Mouse (Mus musculus) heart, adult 2 months (tissue): ENCODE data around the gene Fgfr2. TPM values are rescaled to one million over a fixed set of nuclear protein-coding genes. Genes with fewer than 3 reads are reported as not detected.

Experiments used
- DNase-seq, 2 experiments: peaks; one replicate each; pipeline ENCODE4 v3.0.0; 2021
- H3K27ac ChIP-seq: fragments of 200-600 bp; 2 replicates; pipeline ENCODE4 v1.8.1; 2022
- H3K27me3 ChIP-seq: fragments of 200-500 bp; 2 replicates; pipeline ENCODE4 v1.6.1; 2012; ENCODE audit warnings: mild to moderate bottlenecking, low read length, inconsistent platforms, mixed read lengths; ENCODE audit not compliant: control insufficient read depth, insufficient read depth
- H3K36me3 ChIP-seq: fragments of 200-500 bp; 2 replicates; pipeline ENCODE4 v1.6.1; 2012; ENCODE audit warnings: low read length, inconsistent platforms; ENCODE audit not compliant: control insufficient read depth, insufficient read depth
- H3K4me1 ChIP-seq: fragments of 200-500 bp; 2 replicates; pipeline ENCODE4 v1.6.1; 2011; ENCODE audit warnings: low read length; ENCODE audit not compliant: control insufficient read depth, insufficient read depth
- H3K4me3 ChIP-seq: fragments of 200-600 bp; 2 replicates; pipeline ENCODE4 v1.8.1; 2022
- H3K79me2 ChIP-seq: fragments of 200-500 bp; replicated peaks from 2 replicates; pipeline ENCODE4 v1.6.1; 2012; ENCODE audit warnings: mild to moderate bottlenecking, inconsistent platforms, low read length, moderate library complexity, mixed read lengths; ENCODE audit not compliant: control insufficient read depth, insufficient read depth
- H3K9ac ChIP-seq: fragments of 200-500 bp; 2 replicates; pipeline ENCODE4 v1.6.1; 2012; ENCODE audit warnings: low read depth, mild to moderate bottlenecking, control low read depth, inconsistent platforms, low read length, mixed read lengths
- CTCF ChIP-seq: fragments of 200-600 bp; IDR thresholded peaks from 2 replicates; pipeline ENCODE4 v1.8.1; 2022; ENCODE audit warnings: antibody characterized with exemption, mild to moderate bottlenecking, moderate library complexity
- EP300 ChIP-seq: fragments of 200-500 bp; IDR thresholded peaks from 2 replicates; pipeline ENCODE4 v1.6.1; 2011; ENCODE audit warnings: low read depth, low read length, control low read depth; ENCODE audit not compliant: insufficient read depth
- POLR2A ChIP-seq: fragments of 200-500 bp; IDR thresholded peaks from 2 replicates; pipeline ENCODE4 v1.6.1; 2011; ENCODE audit warnings: mild to moderate bottlenecking, low read depth, low read length, control low read depth; ENCODE audit not compliant: insufficient read depth
- WGBS: fragments of 180-500 bp; shearing (Covaris S2); methylation state at CpG from one replicate; pipeline ENCODE4 v1.1.7; 2018; 5-methylcytosine and 5-hydroxymethylcytosine counted together
- intact Hi-C: fragments of 180-260 bp; cut with DNase I; formaldehyde crosslinking; loops from one replicate; pipeline ENCODE4 v1.15.1; 2025
- polyA plus RNA-seq: library from polyadenylated mRNA; depleted of rRNA; stranded (reverse); fragments of >200 nt; gene quantifications from 2 replicates; pipeline ENCODE4 v1.2.3, GENCODE M21; 2012
- total RNA-seq, 2 experiments: library from RNA; stranded (reverse); gene quantifications; 2 replicates each; pipeline ENCODE4 v1.2.3; 2021

The Fgfr2 gene
- total and polyA plus RNA-seq, 3 experiments = 1.1 to 2.0 (median 1.3) TPM

GRCm38 (mm10) chr7:132699639-132700038 is 423.5 kb downstream of the Fgfr2 start:
- Histone ChIP-seq H3K9ac (no peak overlapping the region), H3K4me1 (peaks cover 12% of the 10 kb centered on the region), H3K27me3 (no peaks in the 10 kb centered on the region), H3K36me3 (no peaks in the 10 kb centered on the region), H3K27ac (peak overlapping the region; percentile 9; the same call in 1 of the 2 replicates), H3K4me3 (no peak overlapping the region), H3K79me2 (no peaks in the 10 kb centered on the region)
- no peak for DNase-seq
- no peak for TF ChIP-seq POLR2A
- intact Hi-C loops = no loop called here

GRCm38 (mm10) chr7:132699165-132699564 is 424.0 kb downstream of the Fgfr2 start:
- no peak overlapping the region for H3K9ac ChIP-seq
- H3K4me3 ChIP-seq = no peak overlapping the region
- intact Hi-C loops = no loop called here
- H3K4me1 ChIP-seq = peaks cover 9% of the 10 kb centered on the region
- no peak for DNase-seq
- H3K27ac ChIP-seq = no peak overlapping the region
- 75% methylated on average over 4 of the region's 4 CpGs for whole genome bisulfite sequencing
- TF ChIP-seq EP300 (no peak), CTCF (no peak), POLR2A (no peak)
- no peaks in the 10 kb centered on the region for H3K27me3 ChIP-seq
- H3K79me2 ChIP-seq = no peaks in the 10 kb centered on the region
- H3K36me3 ChIP-seq = no peaks in the 10 kb centered on the region

DNA sequence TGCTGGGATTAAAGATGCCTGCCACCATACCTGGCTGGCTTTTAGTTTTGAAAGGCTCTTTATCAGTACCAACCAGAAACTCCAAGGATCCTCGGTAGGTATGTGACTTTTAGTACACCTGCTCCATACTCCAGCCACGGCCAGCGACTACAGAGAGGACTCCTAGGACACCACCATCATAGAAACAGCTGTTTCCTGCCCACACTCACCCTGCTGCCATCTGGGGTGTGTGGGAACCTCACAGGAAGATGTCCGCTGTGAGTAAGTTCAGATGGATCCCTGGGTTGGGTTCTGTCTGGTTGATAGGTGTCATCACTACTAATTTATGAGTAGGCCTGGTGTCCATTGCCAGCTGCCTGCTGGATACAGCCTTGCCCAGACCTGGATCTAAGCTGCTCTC is 424.4 kb downstream of the Fgfr2 start:
- intact Hi-C loops = no loop called here
- 61% methylated on average over 4 of the region's 4 CpGs for WGBS
- DNase-seq = no peak
- peaks cover 6% of the 10 kb centered on the region for H3K4me1 ChIP-seq
- no peaks in the 10 kb centered on the region for H3K36me3 ChIP-seq
- no peak overlapping the region for H3K27ac ChIP-seq
- no peak overlapping the region for H3K9ac ChIP-seq
- H3K79me2 ChIP-seq = no peaks in the 10 kb centered on the region
- H3K27me3 ChIP-seq = no peaks in the 10 kb centered on the region
- H3K4me3 ChIP-seq = no peak overlapping the region
- no peak for TF ChIP-seq POLR2A
- TF ChIP-seq EP300 = no peak
- TF ChIP-seq CTCF = no peak

DNA sequence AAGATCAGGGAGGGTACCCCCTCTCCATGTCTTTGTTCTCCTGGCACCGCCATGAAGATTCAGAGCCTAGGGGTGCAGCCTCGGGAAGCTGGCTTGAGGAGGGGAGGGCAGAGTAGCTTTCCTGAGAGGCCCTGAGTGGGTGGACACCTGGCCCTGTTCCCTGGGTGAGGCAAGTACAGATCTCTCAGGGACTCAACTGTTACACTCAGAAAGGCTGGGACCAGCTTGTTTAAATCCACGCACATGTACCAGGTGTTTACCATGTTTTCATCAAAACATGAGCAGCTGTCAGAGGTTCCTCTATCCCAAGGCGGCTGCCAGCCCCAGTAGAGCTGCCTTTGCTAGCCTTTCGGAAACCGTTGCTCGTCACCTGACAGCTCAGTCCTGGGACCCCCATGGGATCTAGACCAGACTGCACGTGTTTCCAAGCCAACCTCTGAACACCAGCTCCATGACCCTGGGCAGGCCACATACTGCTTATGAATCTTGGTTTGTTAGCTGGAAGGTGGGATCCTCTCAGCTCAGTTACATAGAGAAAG is 425.8 kb downstream of the Fgfr2 start:
- H3K4me3 ChIP-seq = no peak overlapping the region
- WGBS = 85% methylated on average over 8 of the region's 8 CpGs

GRCm38 (mm10) chr7:132693561-132693960 is 429.6 kb downstream of the Fgfr2 start:
- H3K4me1 ChIP-seq = peaks cover 13% of the 10 kb centered on the region
- no peaks in the 10 kb centered on the region for H3K79me2 ChIP-seq
- H3K27me3 ChIP-seq = no peaks in the 10 kb centered on the region
- no peak overlapping the region for H3K4me3 ChIP-seq
- intact Hi-C loops = no loop called here
- no peak overlapping the region for H3K9ac ChIP-seq
- DNase-seq = no peak
- TF ChIP-seq EP300 (no peak), POLR2A (no peak), CTCF (no peak)
- WGBS = 100% methylated on average over 2 of the region's 2 CpGs
- H3K27ac ChIP-seq = no peak overlapping the region
- H3K36me3 ChIP-seq = no peaks in the 10 kb centered on the region

More for the DNA sequence above, 425.8 kb downstream of the Fgfr2 start:
- Histone ChIP-seq H3K9ac (no peak overlapping the region), H3K27ac (no peak overlapping the region), H3K79me2 (no peaks in the 10 kb centered on the region), H3K4me1 (peaks cover 6% of the 10 kb centered on the region), H3K36me3 (no peaks in the 10 kb centered on the region), H3K27me3 (no peaks in the 10 kb centered on the region)
- intact Hi-C loops = no loop called here
- no peak for DNase-seq
- no peak for TF ChIP-seq POLR2A
- TF ChIP-seq EP300 = no peak
- TF ChIP-seq CTCF = no peak

GRCm38 (mm10) chr7:132692719-132693118 is 430.4 kb downstream of the Fgfr2 start:
- Histone ChIP-seq H3K36me3 (no peaks in the 10 kb centered on the region), H3K79me2 (no peaks in the 10 kb centered on the region), H3K9ac (no peak overlapping the region), H3K4me3 (no peak overlapping the region), H3K27ac (no peak overlapping the region), H3K27me3 (no peaks in the 10 kb centered on the region), H3K4me1 (peaks cover 20% of the 10 kb centered on the region)
- DNase-seq = no peak
- no peak for TF ChIP-seq POLR2A
- WGBS = 80% methylated on average over 9 of the region's 9 CpGs
- intact Hi-C loops = no loop called here
